Mouse (Mus musculus) spleen, adult 2 months (tissue): ENCODE results near the gene Mical3.

Experiments
- CTCF ChIP-seq: fragments of 200-500 bp; IDR thresholded peaks from 2 replicates; pipeline ENCODE4 v1.5.1; 2011; ENCODE audit warnings: mild to moderate bottlenecking, inconsistent platforms; ENCODE audit not compliant: insufficient read depth, insufficient read length, insufficient replicate concordance; ENCODE audit errors: extremely low read depth
- POLR2A ChIP-seq: fragments of 200-500 bp; IDR thresholded peaks from 2 replicates; pipeline ENCODE4 v1.6.1; 2011; ENCODE audit warnings: low read depth, low read length, inconsistent platforms

DNA sequence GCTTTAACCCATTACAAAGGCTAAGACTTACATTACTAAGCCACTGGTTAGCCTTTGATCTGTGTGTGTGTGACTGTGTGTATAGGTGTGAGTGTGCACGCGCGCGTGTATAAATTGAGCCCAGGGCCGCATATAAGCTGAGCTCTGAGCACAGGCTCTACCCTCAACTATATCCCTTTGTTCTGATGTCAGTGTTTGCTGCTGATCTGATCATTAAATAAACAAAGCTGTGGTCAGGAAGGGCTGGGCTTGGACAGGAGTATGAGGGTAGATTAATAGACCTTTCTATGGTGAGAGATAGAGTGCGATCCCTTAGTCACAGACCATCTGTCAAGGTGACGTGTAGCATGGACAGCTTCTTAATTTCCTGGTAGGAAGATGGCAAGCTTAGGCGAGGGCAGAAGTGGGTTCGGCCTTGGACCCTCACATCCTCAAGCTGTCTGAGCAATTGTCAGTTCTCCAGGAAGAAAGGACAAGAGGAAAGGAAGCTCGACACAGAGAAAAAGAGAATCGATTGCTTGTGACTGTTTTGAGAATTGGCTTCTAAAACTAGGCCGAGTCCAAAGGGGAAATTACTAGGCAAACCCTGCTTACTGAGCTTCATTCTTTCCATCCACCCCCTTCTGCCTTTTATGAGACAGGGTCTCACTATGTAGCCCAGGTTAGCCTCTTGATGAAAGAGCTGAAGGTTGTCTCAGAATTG is 7.7 kb upstream of the Mical3 start:
- no peak for TF ChIP-seq CTCF
- TF ChIP-seq POLR2A, result no peak
